Mouse (Mus musculus): Measurements from ENCODE around the gene Hba-a2.

DNA sequence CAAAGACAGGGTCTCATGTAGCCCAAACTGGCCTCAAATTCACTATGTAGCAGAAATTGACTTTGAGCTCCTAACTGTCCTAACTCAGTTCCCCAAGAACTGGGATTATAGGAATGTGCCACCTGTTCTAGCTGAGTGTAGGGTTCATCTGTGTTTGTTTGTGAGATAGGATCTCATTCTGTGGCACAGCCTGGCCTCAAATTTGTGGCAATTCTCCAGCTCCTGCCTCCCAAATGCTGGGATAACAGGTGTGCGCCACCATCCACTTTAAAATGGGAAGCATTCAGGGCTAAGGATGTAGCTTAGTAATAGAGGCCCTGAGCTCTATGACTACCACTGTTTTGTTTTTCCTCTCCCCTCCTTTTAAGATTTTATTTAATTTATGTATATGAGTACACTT, 43.2 kb upstream of the Hba-a2 start:
- TF ChIP-seq CTCF (IDR thresholded peaks at IDR 0.05; ENCODE audit: insufficient read depth, low read length) (no peak), POLR2A (IDR thresholded peaks at IDR 0.05; ENCODE audit: borderline replicate concordance, extremely low read depth, low read depth, low read length) (no peak)
